Comparison of ENCODE assay signal across 30 mouse cellular contexts in the genomic region with DNA sequence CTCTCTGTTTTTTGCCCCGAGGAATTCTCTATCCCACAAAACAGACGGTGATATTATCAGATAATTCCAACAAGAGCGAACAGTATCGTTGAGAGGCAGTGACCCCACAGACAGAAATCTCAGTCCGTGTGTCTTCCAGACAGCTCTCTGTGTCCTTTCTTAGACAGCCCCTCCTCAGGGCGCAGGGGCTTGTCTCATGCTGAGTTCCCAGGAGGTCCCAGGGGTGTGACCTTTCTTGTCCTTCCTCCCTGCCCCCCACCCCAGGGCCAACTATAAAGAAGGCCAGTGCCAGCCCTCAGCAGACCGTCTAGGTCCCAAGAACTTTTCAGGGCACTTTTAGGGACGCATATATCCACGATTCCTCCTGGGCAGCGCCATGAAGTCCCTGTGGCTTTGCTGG. TPM values are rescaled to one million over a fixed set of nuclear protein-coding genes. Genes with fewer than 3 reads are reported as not detected.
A peak's percentile ranks its signal among the peaks of the same experiment; 100 is the strongest.
DNase-seq lines count a peak whose midpoint lies in the region; ATAC-seq and TF ChIP-seq lines count a peak whose summit lies in the region.
"Had no signal": no experiment of that assay in that cellular context is flagged by ENCODE, and none has a peak within 500 bp of the region (broad histone marks: within the 10 kb centered on the region; RNA-seq: fewer than 3 reads in every experiment).

A gene (plus strand): TSS at position 301 of the 400 bp plus-strand sequence.

- no peaks in the 10 kb centered on the region for H3K9me3 ChIP-seq in heart, embryonic 11.5 days (replicated peaks; ENCODE audit: control insufficient read depth, low read length)
- H3K9me3 ChIP-seq in midbrain, embryonic 13.5 days: no peaks in the 10 kb centered on the region
- H3K9me3 ChIP-seq in midbrain, embryonic 14.5 days (ENCODE audit: control insufficient read depth, low read length): no peaks in the 10 kb centered on the region
- no peaks in the 10 kb centered on the region for H3K9me3 ChIP-seq in ES-E14 (ENCODE audit: control insufficient read depth, insufficient read depth, low read depth, low read length)
- H3K9me3 ChIP-seq in neural tube, embryonic 15.5 days (replicated peaks): no peaks in the 10 kb centered on the region
- H3K9me3 ChIP-seq: limb, embryonic 15.5 days; megakaryocyte, embryonic 14.5 days had no signal

- peaks cover 29% of the 10 kb centered on the region for H3K27me3 ChIP-seq in heart, embryonic 11.5 days (ENCODE audit: control insufficient read depth, insufficient read depth, low read length)
- peaks cover 50% of the 10 kb centered on the region for H3K27me3 ChIP-seq in midbrain, embryonic 13.5 days
- H3K27me3 ChIP-seq in midbrain, embryonic 14.5 days (ENCODE audit: control insufficient read depth, insufficient read depth, low read length): peaks cover 14% of the 10 kb centered on the region
- H3K27me3 ChIP-seq in neural tube, embryonic 15.5 days (replicated peaks): peaks cover 31% of the 10 kb centered on the region

- no peak for ATAC-seq in heart, embryonic 11.5 days (replicated peaks; ENCODE audit: insufficient number of reproducible peaks, low FRiP score, low TSS enrichment)
- no peak for ATAC-seq in midbrain, embryonic 13.5 days
- ATAC-seq in midbrain, embryonic 14.5 days (ENCODE audit: low FRiP score, low TSS enrichment): no peak
- ATAC-seq in neural tube, embryonic 15.5 days (ENCODE audit: low FRiP score): no peak
- ATAC-seq: intestine, embryonic 16.5 days had no signal

- peaks cover 12% of the 10 kb centered on the region; the same call in 1 of the 2 replicates for H3K4me1 ChIP-seq in heart, embryonic 11.5 days (ENCODE audit: control insufficient read depth, insufficient read depth, low read length)
- peaks cover 19% of the 10 kb centered on the region for H3K4me1 ChIP-seq in midbrain, embryonic 13.5 days (replicated peaks)
- H3K4me1 ChIP-seq in midbrain, embryonic 14.5 days (ENCODE audit: control insufficient read depth, insufficient read depth, low read length): peaks cover 12% of the 10 kb centered on the region; the same call in 1 of the 2 replicates
- peaks cover 14 to 29% of the 10 kb centered on the region in 2 experiments; a peak in 3 of 4 replicates for H3K4me1 ChIP-seq in ES-E14 (ENCODE audit: control insufficient read depth in 2 of 2, insufficient read depth in 2 of 2, low read length in 2 of 2, poor library complexity in 1 of 2)
- H3K4me1 ChIP-seq in neural tube, embryonic 15.5 days: peaks cover 11% of the 10 kb centered on the region

- H3K4me3 ChIP-seq in heart, embryonic 11.5 days (ENCODE audit: low read depth, low read length): no peak within 1 kb of the TSS
- no peak within 1 kb of the TSS for H3K4me3 ChIP-seq in midbrain, embryonic 13.5 days (replicated peaks)
- H3K4me3 ChIP-seq in midbrain, embryonic 14.5 days (replicated peaks; ENCODE audit: low read depth, low read length): no peak within 1 kb of the TSS
- peak within 1 kb of the TSS; percentile 30 to 71 for H3K4me3 ChIP-seq in ES-E14 (ENCODE audit: insufficient read depth in 1 of 2, low read depth in 1 of 2, low read length in 2 of 2, poor library complexity in 1 of 2, severe bottlenecking in 1 of 2)
- H3K4me3 ChIP-seq in neural tube, embryonic 15.5 days (replicated peaks): no peak within 1 kb of the TSS

- H3K4me2 ChIP-seq in heart, embryonic 11.5 days: peak within 1 kb of the TSS; percentile 58; the same call in 1 of the 2 replicates
- H3K4me2 ChIP-seq in midbrain, embryonic 13.5 days (replicated peaks): 0 out of 2 replicates have a peak within 1 kb of the TSS, but pooled peaks have one; percentile 42
- no peak within 1 kb of the TSS; the same call in 1 of the 2 replicates for H3K4me2 ChIP-seq in midbrain, embryonic 14.5 days (ENCODE audit: low read length)
- peak within 1 kb of the TSS; percentile 48 for H3K4me2 ChIP-seq in neural tube, embryonic 15.5 days

- WGBS in heart, embryonic 11.5 days (ENCODE audit: insufficient replicate concordance): 39% methylated on average over 10 of the region's 10 CpGs
- 63% methylated on average over 10 of the region's 10 CpGs for WGBS in midbrain, embryonic 13.5 days
- 63% methylated on average over 10 of the region's 10 CpGs for WGBS in midbrain, embryonic 14.5 days
- 68% methylated on average over 10 of the region's 10 CpGs for WGBS in neural tube, embryonic 15.5 days

- no peak for DNase-seq in heart, adult 9 months (ENCODE audit: low spot score in 2 of 2)
- DNase-seq in midbrain, embryonic 14.5 days: no peak
- no peak for DNase-seq in ES-E14 (ENCODE audit: low read depth, low spot score)
- no peak for DNase-seq in gastrocnemius, postnatal 36 days
- DNase-seq: adrenal gland, postnatal 14 days; cerebellum, adult 2 months; cerebellum, postnatal 25 days; kidney, adult 9 months; kidney, postnatal 36 days; layer of hippocampus, postnatal 36 days; lung, embryonic 14.5 days; lung, postnatal 36 days; retina, postnatal 1 day; thymus, postnatal 14 days had no signal

- H3K9ac ChIP-seq in heart, embryonic 11.5 days (ENCODE audit: low read depth, low read length): no peak within 1 kb of the TSS
- no peak within 1 kb of the TSS for H3K9ac ChIP-seq in midbrain, embryonic 13.5 days (replicated peaks)
- no peak within 1 kb of the TSS for H3K9ac ChIP-seq in midbrain, embryonic 14.5 days (replicated peaks; ENCODE audit: low read length)
- H3K9ac ChIP-seq in ES-E14 (ENCODE audit: insufficient read depth, low read depth, low read length, poor library complexity, severe bottlenecking): peak within 1 kb of the TSS; percentile 75
- no peak within 1 kb of the TSS for H3K9ac ChIP-seq in neural tube, embryonic 15.5 days (replicated peaks)
- H3K9ac ChIP-seq: limb, embryonic 15.5 days; liver, embryonic 14.5 days; lung, embryonic 14.5 days had no signal

- H3K27ac ChIP-seq in heart, embryonic 11.5 days (ENCODE audit: low read depth, low read length): no peak within 1 kb of the TSS
- no peak within 1 kb of the TSS for H3K27ac ChIP-seq in midbrain, embryonic 13.5 days
- H3K27ac ChIP-seq in midbrain, embryonic 14.5 days (replicated peaks; ENCODE audit: low read depth, low read length): no peak within 1 kb of the TSS
- peak within 1 kb of the TSS; percentile 51; the same call in 1 of the 2 replicates for H3K27ac ChIP-seq in ES-E14 (ENCODE audit: insufficient read depth, low read depth, low read length, poor library complexity, severe bottlenecking)
- no peak within 1 kb of the TSS for H3K27ac ChIP-seq in neural tube, embryonic 15.5 days (replicated peaks)
- H3K27ac ChIP-seq: hindbrain, embryonic 14.5 days; limb, embryonic 15.5 days; liver, embryonic 14.5 days had no signal

- in situ Hi-C loops in ES-E14 (cut with MboI; ENCODE audit: low sequenced_read_pairs in 2 of 2, unreplicated experiment in 2 of 2): no loop called here

- H3K36me3 ChIP-seq in heart, embryonic 11.5 days (ENCODE audit: control insufficient read depth, insufficient read depth, low read length): no peaks in the 10 kb centered on the region
- H3K36me3 ChIP-seq in midbrain, embryonic 13.5 days: no peaks in the 10 kb centered on the region
- H3K36me3 ChIP-seq in midbrain, embryonic 14.5 days (ENCODE audit: control insufficient read depth, insufficient read depth, low read length): no peaks in the 10 kb centered on the region
- peaks cover 14% of the 10 kb centered on the region; the same call in 1 of the 2 replicates for H3K36me3 ChIP-seq in ES-E14 (ENCODE audit: control insufficient read depth, insufficient read depth, low read length, poor library complexity, severe bottlenecking)
- H3K36me3 ChIP-seq in neural tube, embryonic 15.5 days: no peaks in the 10 kb centered on the region
- H3K36me3 ChIP-seq: limb, embryonic 15.5 days had no signal

- intact Hi-C loops in gastrocnemius, postnatal 36 days (cut with DNase I): no loop called here

TF ChIP-seq in ES-E14, 5 proteins besides CTCF, POLR2A, EP300 and RAD21:
- TF ChIP-seq CHD2 (IDR thresholded peaks at IDR 0.05; ENCODE audit: low read depth, low read length) (no peak), ZNF384 (IDR thresholded peaks at IDR 0.05; ENCODE audit: low read depth, low read length) (no peak), HCFC1 (IDR thresholded peaks at IDR 0.05; ENCODE audit: borderline replicate concordance, insufficient read depth, low read length) (no peak), MAFK (IDR thresholded peaks at IDR 0.05; ENCODE audit: insufficient read depth, low read depth, low read length) (no peak), ZC3H11A (IDR thresholded peaks at IDR 0.05; ENCODE audit: borderline replicate concordance, low read depth, low read length) (no peak)

RNA-seq across cellular contexts. Expression of the gene that starts here (rescaled TPM):
- polyA plus RNA-seq in heart, embryonic 11.5 days (2014; fragmentation: Nextera tagmentation; extraction: Ambion mirVana): not detected in 2 replicates
- polyA plus RNA-seq in midbrain, embryonic 13.5 days (2015; fragmentation: Nextera tagmentation; extraction: Ambion mirVana): 0.27 and 0.31 TPM in 2 replicates
- 1.3 and 2.0 TPM in 2 replicates for polyA plus RNA-seq in midbrain, embryonic 14.5 days (2014; fragmentation: Nextera tagmentation; extraction: Ambion mirVana)
- total RNA-seq in ES-E14 (2012; rRNA removed): 68.3 and 219 TPM in 2 replicates
- polyA plus RNA-seq in neural tube, embryonic 15.5 days (2015; fragmentation: Nextera tagmentation; extraction: Ambion mirVana): 1.9 and 3.0 TPM in 2 replicates
- not detected for total RNA-seq in gastrocnemius, postnatal 36 days (2021)
- total RNA-seq: gastrocnemius, adult 8-10 months; heart, postnatal 25 days; monocyte, adult 5-6 weeks had no signal
- polyA plus RNA-seq: C2C12; heart, embryonic 14.5 days; intestine, embryonic 16.5 days; liver, embryonic 14.5 days; lung, embryonic 14.5 days; neural tube, embryonic 11.5 days; spleen, adult 2 months; stomach, embryonic 14.5 days had no signal

Comparison
In these comparisons a context has a peak if more than half of its experiments do, and no peak if none do; other contexts are left out.
1. RNA of the gene that starts here (total RNA-seq): 68.3 to 219 TPM in ES-E14; not detected in gastrocnemius, postnatal 36 days; every median in the first group is over 10 times any median in the second.
2. H3K4me3 ChIP-seq: peak in ES-E14 (2 of 2); none in heart, embryonic 11.5 days (single experiment), midbrain, embryonic 13.5 days (single experiment), midbrain, embryonic 14.5 days (single experiment) and neural tube, embryonic 15.5 days (single experiment).